Mouse (Mus musculus) spleen, adult 2 months (tissue): ENCODE measurements around the gene Vmn2r115.

Source experiments
- CTCF ChIP-seq: fragments of 200-500 bp; IDR thresholded peaks from 2 replicates; pipeline ENCODE4 v1.5.1; 2011; ENCODE audit warnings: mild to moderate bottlenecking, inconsistent platforms; ENCODE audit not compliant: insufficient read depth, insufficient read length, insufficient replicate concordance; ENCODE audit errors: extremely low read depth
- POLR2A ChIP-seq: fragments of 200-500 bp; IDR thresholded peaks from 2 replicates; pipeline ENCODE4 v1.6.1; 2011; ENCODE audit warnings: low read depth, low read length, inconsistent platforms

DNA sequence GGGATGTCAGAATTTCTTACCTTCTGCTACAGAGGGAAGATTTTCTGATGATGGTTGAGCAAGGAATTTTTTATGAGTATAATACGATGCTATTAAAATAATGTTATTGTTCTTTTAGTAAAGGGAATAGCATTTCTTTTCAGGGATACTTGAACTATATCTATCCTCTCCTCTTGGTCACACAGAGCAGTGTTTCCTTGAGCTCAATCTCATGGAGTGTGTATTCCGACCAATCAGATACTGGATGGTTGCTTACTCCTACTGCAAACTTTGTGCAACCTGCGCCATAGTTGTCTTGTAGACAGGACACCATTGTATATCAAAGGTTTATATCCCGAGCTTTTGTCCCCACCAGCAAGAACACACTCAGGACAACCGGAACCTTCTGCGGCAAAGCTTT, 12.9 kb upstream of the Vmn2r115 start:
- TF ChIP-seq POLR2A, result no peak
- no peak for TF ChIP-seq CTCF
